Mouse (Mus musculus) right cerebral cortex, adult 2 months (tissue): Measurements from ENCODE around the gene Frmd4a.

Experiments
- DNase-seq, 2 experiments: peaks; one replicate each; pipeline ENCODE4 v3.0.0; 2021 to 2022; ENCODE audit warnings: low spot score in 2 of 2

Gene Frmd4a

DNA sequence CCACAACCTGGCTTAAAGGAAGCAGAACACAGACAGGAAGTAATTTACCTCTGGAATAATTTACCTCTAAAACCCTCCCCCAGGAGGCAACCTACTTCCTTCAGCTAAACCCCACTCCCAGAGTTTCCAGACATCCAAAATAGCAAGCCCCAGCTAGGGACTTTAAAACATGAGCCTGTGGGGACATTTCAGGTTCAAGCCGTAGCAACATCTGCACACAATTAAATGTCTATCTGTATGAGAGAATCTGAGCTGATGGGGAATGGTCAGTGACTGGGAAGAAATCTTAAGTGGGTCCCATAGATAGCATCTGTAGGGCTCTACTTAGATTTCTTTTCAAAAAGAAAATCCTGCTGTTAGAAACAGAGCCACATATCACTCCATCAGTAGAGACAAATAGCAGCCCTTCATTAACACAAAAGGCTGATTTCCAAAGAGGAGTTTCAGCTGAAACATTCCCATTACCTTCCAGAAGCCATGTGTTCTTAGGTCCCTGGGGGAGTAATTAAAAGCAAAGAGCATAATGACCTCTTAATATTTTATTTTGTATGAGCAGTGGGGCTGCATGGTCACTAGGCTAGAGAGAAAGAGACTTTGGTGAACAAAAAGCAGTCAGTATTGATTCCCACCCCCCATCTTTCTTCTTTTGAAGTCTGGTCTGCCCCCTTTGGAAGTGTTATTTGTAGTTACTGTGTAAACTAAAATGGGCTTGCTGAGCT lies 505.4 kb downstream of the Frmd4a start:
- DNase-seq = no peak

DNA sequence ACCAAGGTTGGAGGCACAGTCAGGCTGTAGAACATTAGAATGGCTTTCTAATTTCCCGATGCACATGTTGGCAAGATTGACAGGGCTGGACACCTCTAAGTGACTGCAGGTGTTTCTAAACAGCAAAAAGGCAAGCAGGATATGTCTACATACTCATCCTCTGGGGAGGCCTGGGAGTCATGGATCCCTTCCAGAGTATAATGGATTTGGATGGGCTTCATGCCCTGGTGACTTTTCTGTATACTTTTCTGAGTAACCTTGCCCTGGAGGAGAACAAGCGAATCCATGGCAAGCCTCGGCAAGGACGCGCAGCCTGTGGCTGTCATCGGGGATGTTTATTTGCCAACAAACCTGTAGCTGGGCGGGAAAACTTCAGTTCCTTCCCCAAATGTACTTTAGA lies 509.6 kb downstream of the Frmd4a start:
- no peak for DNase-seq

DNA sequence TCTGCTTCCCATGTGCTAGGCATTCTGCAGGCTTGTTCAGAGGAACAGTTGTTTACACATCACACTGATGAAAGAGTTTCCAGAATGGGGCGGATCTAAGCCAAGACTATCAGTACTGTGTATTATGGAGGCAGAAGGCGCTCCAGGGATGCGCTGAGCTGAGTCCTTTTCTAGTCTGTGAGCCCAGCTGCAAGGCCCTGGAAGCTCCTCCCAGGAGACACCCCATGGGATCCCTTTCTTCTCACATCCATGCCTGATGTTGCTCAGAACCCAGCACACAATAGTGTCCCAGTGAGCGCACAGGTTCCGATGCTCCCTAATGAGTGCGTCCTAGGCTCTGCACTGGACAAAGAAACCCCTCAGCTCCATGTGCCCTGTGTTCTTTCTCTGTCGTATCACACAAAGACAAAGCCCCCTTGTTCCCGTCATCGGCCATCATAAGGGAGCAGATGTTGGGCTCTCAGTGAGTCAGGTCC lies 511.8 kb downstream of the Frmd4a start:
- DNase-seq = no peak

DNA sequence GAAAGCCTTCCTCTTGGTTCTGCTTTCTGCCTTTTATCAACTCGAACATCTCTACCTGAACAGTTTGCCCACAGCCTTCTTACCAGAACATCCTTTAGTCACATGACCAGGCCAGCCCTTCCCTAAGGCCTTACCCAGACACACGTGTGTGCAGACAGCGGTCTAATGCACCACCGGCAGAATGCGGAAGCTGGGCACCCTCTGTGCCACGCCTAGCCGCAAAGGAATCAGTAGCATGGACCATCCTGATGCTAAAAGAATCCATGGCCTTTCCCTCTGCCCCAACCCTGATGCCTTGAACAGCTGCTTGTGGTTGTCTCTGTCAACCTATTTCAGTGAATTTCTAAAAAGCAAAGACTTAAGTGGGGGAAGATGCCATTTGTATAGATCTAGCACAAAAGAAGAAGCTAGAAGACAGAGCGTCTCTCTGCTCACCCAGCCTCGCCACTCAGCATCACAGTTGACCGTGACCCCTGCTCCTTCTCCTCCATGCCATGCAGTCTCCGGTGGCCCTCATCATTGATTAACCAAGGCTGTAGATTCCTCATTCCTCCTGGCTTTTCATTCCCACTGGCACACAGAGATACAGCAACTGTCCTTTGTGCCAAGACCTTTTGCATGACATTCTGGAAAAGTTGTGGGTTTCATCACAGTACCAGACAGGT lies 514.1 kb downstream of the Frmd4a start:
- no peak for DNase-seq

DNA sequence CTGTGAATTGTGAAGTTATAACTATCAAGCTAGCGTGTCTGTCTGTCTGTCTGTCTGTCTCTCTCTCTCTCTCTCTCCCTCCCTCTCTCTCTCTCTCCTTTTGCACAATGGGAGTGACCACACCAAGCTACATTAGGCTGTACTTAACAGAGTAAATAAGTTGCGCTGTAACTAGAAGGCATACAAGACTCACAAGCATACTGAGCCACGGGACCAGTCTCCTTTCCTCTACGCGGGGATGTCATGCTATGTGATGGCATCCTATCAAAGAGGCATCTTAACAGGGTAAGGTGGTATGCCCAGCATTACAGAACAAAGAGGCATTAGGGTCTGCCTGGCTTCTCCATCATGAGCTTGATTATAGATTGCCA lies 514.7 kb downstream of the Frmd4a start:
- DNase-seq = no peak

DNA sequence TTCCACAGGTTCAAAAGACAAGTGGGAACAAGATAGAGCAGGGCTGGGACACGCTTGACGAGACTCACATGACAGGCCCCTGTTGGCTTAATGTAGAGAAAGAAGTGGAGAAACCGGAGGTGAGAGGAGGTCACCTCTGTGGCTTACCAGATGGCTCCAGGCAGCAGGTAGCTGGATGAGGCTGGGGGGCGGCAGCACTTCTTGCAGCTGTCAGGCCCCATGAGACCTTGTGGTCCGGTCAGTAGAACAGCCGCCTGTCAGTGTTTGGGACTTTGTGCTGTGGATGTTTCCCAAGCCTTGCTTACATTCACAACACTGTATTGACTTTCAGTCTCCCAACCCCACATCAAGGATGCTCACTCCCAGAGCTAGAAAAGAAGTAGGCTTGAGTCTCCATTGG lies 515.4 kb downstream of the Frmd4a start:
- DNase-seq = no peak

DNA sequence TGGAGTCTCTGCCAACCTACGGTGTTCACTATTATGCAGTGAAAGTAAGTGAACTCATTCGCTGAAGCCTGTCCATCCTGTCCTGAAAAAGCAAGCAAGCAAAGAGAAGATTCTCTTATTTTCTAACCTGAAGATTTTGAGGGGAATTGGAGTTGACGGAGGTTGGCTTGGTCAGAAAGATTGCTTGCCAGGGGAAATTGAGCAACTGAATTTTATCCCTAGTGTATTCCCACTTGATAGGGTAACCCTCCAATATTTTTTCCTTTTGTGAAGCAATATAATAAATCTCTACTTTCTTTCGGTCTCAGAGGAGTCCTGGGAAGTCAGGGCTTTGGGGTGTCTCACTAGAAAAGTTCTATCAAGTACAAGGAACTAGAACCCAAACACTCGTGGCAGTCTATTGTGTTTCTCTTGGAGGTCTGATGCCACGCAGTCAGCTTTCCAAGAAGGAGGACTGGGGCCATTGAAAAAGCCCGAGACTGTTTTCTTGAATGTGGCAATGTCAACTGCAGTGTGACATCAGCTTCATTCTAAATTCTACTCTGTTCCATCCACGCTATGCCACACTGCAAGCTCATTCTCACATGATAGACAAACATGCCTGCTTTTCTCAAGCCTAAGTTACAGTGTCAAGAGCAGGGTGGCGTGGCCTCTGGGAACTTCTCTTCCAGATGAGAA lies 517.8 kb downstream of the Frmd4a start:
- DNase-seq = no peak

DNA sequence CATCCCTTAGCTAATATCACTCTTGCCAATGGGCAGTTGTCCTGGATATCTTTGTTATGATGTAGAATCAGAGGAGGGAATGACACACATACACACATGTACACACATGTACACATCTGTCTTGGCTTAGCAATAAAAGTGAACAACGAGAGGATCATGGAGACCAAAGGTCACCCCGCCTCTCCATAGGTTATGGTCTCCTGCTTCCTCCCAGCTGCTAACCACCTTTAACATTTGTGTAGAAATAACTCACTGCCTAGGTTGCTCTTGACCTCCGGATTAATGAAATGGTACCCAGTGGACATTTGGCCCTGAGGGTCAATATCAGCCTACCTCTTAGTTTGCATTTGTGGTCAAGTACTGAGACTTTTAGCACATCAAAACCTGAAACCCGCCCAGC lies 523.8 kb downstream of the Frmd4a start:
- DNase-seq = no peak

DNA sequence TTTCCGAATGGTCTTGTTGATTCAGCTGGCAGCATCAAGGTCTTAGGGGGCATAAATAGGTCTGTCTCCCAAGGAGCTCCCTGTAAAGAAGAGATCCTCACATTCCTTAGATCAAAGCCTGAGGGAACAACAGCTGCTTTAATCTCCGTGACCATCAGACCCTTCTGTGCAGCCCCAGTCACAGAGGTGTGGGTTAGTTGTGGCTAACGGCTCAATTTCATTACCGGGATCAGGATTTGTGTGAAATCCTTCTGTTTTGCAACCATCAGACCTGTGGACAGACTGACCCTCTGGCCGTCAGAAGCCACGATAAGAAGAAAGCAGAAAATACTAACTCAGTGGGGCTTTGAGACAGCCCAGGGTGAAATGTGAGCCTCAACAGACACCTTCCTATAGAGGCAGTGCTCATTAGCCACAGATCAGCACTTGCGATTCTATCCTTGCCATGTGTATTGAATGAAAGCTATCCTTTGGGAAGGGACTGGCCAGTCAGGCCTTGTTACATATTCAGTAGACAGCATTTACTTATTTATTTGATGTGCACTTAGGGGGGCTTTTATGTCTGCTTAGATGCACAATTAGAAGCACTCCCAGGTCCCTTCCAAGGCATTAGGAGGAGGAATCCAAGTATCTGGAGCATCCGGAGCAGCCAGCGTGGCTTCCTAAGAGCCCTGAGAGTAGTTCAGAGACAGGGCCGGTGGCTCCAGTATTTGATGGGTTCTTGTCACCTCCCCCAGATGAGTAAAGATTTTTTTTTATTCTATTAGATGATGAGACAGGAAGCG lies 524.5 kb downstream of the Frmd4a start:
- DNase-seq = no peak

DNA sequence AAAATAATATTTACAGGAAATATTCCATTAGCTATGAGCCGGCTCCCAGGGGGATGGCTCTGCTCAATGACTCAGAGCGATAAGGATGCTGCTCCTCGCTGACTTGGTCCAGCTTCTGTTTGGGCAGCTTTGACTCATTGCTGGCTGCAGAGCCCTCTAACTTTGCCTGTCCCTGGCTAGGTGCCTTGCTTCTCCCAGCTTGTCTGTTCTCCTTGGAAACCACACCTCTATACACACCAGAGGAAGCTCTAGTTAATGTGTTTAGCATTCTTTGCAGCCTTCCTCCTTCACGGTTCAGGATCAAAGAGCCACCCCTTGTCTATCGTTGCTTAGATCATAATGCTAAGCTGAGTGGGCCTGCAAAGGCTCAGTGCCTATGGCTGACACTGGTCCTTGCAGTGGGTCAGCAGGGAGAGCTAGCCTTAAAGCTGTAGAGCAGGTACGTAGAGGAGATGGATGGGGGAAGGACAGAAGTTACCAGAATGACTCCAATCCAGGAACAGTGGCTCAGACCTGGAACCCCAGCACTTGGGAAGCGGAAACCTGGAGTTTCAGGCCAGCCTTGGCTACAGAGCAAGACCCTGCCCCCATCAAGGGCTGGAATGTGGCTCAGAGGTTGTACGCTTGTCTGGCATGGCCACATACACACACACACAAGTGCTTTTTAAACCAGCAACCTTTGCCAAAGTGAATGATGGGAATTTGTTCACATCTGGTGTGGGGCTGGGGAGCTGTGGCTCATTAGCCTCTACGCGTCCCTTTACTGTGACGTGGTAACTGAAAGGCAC lies 525.3 kb downstream of the Frmd4a start:
- no peak for DNase-seq

DNA sequence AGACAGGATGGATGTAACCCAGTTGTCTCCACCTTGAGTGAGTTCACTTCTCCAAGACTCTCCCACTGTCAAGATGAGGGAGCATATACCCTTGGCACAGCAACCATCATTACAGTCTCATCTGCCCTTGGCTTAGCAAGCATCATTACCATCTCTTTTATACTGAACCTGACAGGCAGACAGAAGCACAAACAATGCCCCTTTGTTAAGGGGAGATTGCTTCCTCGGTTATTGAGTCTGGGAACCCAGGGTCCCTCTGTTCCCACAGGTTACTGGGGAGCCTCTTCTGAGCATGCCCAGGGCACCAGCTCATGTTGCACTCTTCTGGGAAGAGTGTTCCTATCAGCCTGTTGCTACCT lies 525.9 kb downstream of the Frmd4a start:
- DNase-seq = no peak

DNA sequence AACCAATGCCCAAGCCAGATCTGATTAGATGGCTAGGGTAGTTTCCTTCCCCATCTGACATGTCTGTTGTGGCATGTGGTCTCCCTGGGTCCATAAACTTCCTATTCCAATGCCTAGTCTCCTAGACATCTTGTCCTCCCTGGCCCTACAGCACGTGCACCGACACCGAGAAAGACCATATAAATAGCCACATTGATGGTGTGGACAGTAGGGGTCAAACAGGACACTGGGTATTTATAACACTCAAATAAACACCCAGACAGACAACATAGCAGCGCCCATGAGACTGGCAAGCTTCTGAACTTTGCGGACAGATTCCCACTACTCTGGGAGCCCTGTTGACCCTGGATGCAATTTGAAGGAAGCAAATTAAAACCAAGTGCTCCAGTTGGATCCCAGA lies 526.8 kb downstream of the Frmd4a start:
- DNase-seq = no peak

DNA sequence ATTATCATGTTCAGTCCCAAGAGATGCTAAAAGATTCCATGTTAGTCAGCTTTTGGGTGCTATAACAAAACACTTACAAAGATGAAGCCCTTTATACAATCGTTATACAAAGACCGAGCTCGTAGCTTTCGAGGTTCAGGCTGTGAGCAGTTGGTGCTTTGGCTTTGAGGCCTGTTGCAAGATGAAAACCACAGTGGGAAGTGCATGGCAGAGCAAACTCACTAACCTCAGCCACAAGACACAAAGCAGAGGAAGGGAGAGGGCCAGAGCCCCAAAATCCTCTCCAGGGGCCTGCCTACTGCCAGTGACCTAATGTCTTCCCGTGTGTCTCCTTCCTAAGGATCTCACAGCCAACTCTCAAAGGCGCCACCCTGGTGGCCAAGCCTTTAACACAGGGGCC lies 527.7 kb downstream of the Frmd4a start:
- DNase-seq = no peak

DNA sequence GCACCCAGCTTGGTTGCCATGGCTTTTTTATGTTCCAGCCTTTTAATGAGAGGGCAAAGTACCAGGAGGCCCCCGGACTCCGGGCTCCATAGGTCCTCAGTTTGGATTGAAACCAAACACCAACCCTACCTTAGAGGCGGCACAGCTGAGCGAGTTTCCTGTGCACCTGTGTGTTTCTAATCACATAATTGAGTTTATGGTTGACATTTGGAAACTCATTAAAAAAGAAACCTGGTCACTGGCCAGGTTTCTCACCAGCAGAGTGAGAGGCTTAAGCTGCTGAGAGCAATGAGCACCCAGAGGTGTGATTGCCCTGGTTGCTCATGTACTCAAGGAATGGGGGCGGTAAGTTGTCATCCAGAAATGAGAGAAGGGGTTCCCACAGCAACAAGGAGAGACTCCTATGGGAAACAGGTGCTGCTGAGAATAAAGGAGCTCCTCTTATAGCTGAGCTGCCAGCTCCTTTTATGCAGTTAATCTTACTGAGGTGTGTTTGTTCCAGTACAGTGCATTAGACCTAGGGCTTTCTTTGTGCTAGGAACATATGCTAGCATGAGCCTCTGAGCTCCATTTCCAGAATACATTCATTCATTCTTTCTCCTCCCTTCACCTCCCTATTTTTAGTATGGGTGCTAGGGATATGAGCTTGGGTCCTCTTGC lies 529.6 kb downstream of the Frmd4a start:
- no peak for DNase-seq

DNA sequence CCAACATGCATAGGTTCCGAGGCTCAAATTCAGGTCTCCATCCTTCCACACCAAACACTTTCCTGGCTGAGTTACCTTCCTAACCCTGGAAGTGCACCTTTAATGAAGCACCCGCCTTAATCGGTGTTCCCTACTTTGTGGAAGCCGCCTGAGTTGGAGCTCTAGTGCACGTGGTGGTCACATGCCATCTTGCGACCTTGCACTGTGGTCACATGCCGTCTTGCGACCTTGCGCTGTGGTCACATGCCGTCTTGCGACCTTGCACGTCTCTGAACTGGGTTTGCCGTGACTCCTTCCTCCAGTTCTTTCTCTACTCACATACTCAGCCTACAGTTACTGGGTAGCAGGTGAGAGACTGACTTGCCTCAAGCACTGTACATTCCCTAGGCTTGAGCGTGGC lies 531.8 kb downstream of the Frmd4a start:
- no peak for DNase-seq

DNA sequence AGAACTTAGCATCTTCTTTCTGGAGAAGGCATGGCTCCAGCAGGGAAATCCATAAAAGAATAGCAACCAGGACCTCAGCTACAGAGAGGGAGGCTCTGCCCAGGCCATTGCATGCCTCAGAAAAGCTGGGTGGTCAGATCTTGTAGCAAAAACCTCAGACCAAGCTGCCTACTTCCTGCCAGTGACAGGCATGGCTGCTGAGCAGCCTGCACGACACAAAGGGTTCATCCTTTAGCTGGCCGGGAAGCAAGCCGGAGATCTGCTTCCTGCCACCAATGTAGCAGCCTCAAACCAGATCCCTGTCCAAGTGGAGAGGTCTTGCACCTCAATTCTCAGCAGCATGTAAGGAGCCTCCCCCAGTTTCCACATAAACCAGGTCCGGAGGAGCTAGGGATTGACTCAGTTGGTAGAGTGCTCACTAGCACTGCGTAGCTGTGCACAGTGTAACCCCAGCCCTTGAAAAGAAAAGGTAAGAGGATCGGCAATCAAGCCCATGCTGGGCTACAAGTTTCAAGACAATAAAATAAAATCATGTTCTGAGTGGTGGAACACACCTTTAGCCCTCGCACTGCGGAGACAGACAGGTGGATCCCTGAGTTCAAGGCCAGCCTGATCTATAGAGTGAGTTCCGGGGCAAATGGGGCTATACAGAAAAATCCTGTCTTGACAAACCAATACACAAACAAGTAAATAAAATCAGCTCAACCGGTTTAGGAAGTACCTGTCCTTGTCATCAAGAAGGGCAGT lies 532.7 kb downstream of the Frmd4a start:
- no peak for DNase-seq

DNA sequence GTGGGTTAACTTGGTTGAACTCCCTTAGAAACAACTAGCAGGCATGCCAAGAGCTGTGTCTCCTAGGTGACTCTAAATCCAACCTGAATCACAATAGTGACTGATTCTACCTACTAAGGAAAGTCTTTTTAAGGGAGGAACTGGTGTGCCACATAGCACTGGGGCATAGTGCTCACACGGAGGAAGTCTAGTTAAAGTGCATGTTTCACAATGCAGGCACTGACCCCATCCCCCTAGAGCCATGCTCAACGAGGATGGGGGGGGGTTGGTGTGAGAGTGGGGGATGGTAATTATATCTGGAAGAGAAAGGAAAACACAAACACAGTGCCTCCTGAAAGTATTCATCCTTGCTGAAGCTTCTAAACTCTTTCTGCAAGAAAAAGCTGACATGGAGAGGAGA lies 533.9 kb downstream of the Frmd4a start:
- DNase-seq = no peak

DNA sequence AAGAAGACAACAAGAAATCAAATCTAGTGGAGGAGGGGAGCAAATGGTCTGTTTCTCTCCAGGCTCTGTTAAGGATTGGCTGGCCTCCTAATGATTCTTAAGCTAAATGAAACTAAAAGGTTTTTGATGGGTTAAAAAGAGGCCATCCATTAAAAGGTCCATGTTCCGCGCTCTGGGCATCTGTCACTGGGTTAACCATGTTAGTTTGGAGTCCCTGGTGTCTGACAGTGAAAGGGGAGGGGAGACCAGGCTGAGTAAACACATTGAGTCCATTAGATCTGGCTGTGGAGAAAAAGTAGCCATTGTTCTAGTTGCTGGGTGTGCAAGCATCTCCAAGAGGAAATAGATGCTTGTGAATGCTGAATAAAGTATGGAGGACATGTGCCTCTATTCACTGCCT lies 534.3 kb downstream of the Frmd4a start:
- no peak for DNase-seq

DNA sequence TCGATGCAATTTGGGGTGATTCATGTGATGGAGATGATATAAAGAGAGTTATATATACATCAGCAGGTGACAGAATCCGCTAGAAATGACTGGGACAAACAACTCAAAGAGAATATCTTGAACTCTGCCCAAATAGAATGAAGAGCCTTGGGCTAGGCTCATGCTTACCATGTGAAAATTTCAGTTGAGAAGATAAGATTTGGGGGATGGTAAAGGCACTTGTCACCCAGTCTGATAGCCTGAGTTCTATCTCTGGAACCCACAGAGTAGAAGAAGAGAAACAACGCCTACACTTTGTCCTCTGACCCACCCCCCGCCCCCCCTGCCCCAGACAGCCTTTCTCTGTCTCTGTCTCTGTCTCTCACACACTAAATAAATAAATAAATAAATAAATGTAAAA lies 535.0 kb downstream of the Frmd4a start:
- DNase-seq = no peak

DNA sequence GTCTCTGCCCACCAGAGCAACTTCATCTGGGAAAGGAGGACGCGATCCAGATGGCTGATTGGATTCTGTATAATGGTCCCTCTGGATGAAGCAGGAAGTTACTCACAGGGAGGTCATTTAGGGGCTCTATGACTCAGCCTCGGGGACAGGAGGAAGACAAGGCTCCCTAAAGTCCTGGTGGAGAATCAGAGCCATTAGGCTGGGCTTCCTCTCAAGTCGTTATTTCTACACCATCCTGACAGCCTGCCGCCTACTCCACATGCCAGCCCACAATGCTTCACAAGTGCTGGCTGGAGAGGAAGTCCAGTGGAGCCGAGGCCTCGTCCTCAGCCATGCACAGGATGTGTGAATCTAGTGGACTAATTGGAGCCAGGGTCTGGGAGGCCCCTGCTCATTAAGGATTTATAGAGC lies 537.7 kb downstream of the Frmd4a start:
- DNase-seq = no peak
